Mouse (Mus musculus) stomach, postnatal 0 days (tissue): ENCODE results near the gene Rab43. TPM values are rescaled to one million over a fixed set of nuclear protein-coding genes. Genes with fewer than 3 reads are reported as not detected.
A peak's percentile ranks its signal among the peaks of the same experiment; 100 is the strongest.

Experiments
- ATAC-seq: fragments of 200-750 bp; cut with Nextera tagmentation; 2 replicates; pipeline ENCODE4 v1.8.0; 2017; ENCODE audit not compliant: low FRiP score, low TSS enrichment
- DNase-seq: peaks from one replicate; pipeline ENCODE4 v3.0.0-alpha.2; 2016; ENCODE audit warnings: low spot score
- H3K27ac ChIP-seq: fragments of 300-500 bp; sonication (generic); replicated peaks from 2 replicates; pipeline ENCODE4 v1.5.1; 2014; ENCODE audit warnings: mild to moderate bottlenecking, control low read depth
- H3K27me3 ChIP-seq: fragments of 300-500 bp; sonication (generic); 2 replicates; pipeline ENCODE4 v1.6.1; 2014; ENCODE audit warnings: low read length; ENCODE audit not compliant: control insufficient read depth, insufficient read depth
- H3K36me3 ChIP-seq: fragments of 300-500 bp; sonication (generic); 2 replicates; pipeline ENCODE4 v1.6.1; 2014; ENCODE audit warnings: low read length, mixed read lengths; ENCODE audit not compliant: control insufficient read depth, insufficient read depth
- H3K4me1 ChIP-seq: fragments of 300-500 bp; sonication (generic); replicated peaks from 2 replicates; pipeline ENCODE4 v1.6.1; 2014; ENCODE audit warnings: antibody characterized with exemption; ENCODE audit not compliant: control insufficient read depth, insufficient read depth
- H3K4me2 ChIP-seq: fragments of 300-500 bp; sonication (generic); replicated peaks from 2 replicates; pipeline ENCODE4 v1.6.1; 2014; ENCODE audit warnings: low read depth, mild to moderate bottlenecking, control low read depth, moderate library complexity
- H3K4me3 ChIP-seq: fragments of 300-500 bp; sonication (generic); 2 replicates; pipeline ENCODE4 v1.5.1; 2014; ENCODE audit warnings: low read depth, low read length, control low read depth
- H3K9ac ChIP-seq: fragments of 300-500 bp; sonication (generic); 2 replicates; pipeline ENCODE4 v1.6.1; 2014; ENCODE audit warnings: mild to moderate bottlenecking, low read length, control low read depth, mixed read lengths
- H3K9me3 ChIP-seq: fragments of 300-500 bp; sonication (generic); 2 replicates; pipeline ENCODE4 v1.6.1; 2016; ENCODE audit warnings: low read length; ENCODE audit not compliant: control insufficient read depth
- CTCF ChIP-seq: IDR thresholded peaks from 2 replicates; pipeline ENCODE4 v1.5.1; 2016; ENCODE audit warnings: antibody characterized with exemption, low read depth, mild to moderate bottlenecking, moderate library complexity
- EP300 ChIP-seq: optimal IDR thresholded peaks from 2 replicates; pipeline ENCODE3; 2016; ENCODE audit warnings: antibody characterized with exemption
- WGBS: fragments of 180-500 bp; shearing (Covaris S2); extraction: QIAGEN DNeasy Blood & Tissue Kit; methylation state at CpG from one replicate; pipeline ENCODE4 v1.1.7; 2014; 5-methylcytosine and 5-hydroxymethylcytosine counted together
- polyA plus RNA-seq: library from polyadenylated mRNA; unstranded; fragments of >200 nt; fragmentation: Nextera tagmentation; extraction: Ambion mirVana; gene quantifications from 2 replicates; pipeline ENCODE4 v1.2.1, GENCODE M21; 2015

The Rab43 gene
- polyA plus RNA-seq, 1 experiment from 2014 or later, result 12.6 TPM

DNA sequence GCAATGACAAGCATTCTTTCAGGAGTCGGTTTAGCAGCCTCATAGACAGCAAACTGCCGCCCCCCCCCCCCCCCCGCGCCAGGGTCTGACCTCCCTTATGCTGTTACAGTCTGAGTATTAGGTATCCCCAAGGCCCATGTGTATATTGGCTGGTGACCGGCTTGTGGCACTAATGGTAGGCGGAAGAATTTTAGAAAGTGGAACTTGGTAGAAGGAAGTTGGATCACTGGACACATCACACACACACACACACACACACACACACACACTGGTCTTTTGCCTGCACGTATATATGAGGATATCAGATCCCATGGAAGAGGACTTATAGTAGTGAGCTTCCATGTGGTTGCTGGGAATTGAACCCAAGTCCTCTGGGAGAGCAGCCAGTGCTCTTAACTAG, 9.5 kb downstream of the Rab43 start:
- DNase-seq (no peak), ATAC-seq (no peak)
- Histone ChIP-seq H3K4me2 (no peak overlapping the region), H3K36me3 (no peaks in the 10 kb centered on the region), H3K4me3 (no peak overlapping the region), H3K4me1 (no peaks in the 10 kb centered on the region), H3K27me3 (no peaks in the 10 kb centered on the region), H3K9ac (no peak overlapping the region), H3K27ac (no peak overlapping the region), H3K9me3 (no peaks in the 10 kb centered on the region)
- TF ChIP-seq EP300, result no peak
- no peak for TF ChIP-seq CTCF
- WGBS, result 85% methylated on average over 4 of the region's 7 CpGs

DNA sequence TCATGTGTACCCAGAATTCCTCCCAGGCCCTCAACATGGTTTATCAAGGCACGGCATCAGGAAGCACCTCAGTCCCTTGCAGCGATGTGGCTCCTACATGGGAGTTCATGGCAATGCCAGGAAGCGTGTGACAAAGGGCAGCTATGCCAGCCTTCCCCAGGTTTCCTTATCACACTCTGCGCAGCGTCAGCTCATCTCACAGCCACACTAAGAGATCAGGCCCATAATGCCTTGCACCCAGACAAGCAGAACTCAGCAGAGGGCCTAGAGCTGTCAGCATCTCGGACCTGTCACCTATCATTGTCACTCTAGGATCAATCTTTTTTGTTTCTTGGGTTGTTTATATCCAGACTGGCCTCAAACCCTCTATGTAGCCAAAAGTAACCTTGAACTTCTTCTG, 12.4 kb downstream of the Rab43 start:
- TF ChIP-seq CTCF, result no peak
- 86% methylated on average over 6 of the region's 6 CpGs for WGBS
- ATAC-seq (no peak), DNase-seq (no peak)
- Histone ChIP-seq H3K27ac (no peak overlapping the region), H3K9me3 (no peaks in the 10 kb centered on the region), H3K36me3 (no peaks in the 10 kb centered on the region), H3K27me3 (no peaks in the 10 kb centered on the region), H3K9ac (no peak overlapping the region), H3K4me3 (no peak overlapping the region), H3K4me1 (no peaks in the 10 kb centered on the region), H3K4me2 (no peak overlapping the region)

DNA sequence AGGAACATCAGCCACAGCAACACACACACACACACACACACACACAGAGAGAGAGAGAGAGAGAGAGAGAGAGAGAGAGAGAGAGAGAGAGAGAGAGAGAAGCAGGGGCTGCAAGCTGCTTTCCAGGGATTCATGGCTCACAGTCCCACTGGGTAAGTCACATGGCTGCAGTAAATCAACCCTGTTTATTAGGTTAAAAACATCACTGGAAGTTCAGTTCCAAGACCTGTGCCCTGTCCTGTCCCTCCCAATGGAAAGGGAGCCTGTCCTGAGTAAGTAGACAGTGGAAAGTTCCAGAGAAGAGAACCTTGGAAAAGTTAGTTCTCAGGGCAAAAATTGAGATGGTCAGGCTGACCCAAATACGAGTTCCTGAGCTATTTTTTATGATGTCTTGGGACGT, 14.6 kb downstream of the Rab43 start:
- no peak overlapping the region for H3K9ac ChIP-seq
- H3K36me3 ChIP-seq, result no peaks in the 10 kb centered on the region
- ATAC-seq (no peak), DNase-seq (no peak)
- no peak overlapping the region for H3K4me3 ChIP-seq
- H3K4me1 ChIP-seq, result no peaks in the 10 kb centered on the region
- no peaks in the 10 kb centered on the region for H3K9me3 ChIP-seq
- no peak overlapping the region for H3K4me2 ChIP-seq
- no peaks in the 10 kb centered on the region for H3K27me3 ChIP-seq
- no peak overlapping the region for H3K27ac ChIP-seq
- 28% methylated on average over 2 of the region's 2 CpGs for WGBS
- TF ChIP-seq EP300, result no peak
- TF ChIP-seq CTCF, result no peak

DNA sequence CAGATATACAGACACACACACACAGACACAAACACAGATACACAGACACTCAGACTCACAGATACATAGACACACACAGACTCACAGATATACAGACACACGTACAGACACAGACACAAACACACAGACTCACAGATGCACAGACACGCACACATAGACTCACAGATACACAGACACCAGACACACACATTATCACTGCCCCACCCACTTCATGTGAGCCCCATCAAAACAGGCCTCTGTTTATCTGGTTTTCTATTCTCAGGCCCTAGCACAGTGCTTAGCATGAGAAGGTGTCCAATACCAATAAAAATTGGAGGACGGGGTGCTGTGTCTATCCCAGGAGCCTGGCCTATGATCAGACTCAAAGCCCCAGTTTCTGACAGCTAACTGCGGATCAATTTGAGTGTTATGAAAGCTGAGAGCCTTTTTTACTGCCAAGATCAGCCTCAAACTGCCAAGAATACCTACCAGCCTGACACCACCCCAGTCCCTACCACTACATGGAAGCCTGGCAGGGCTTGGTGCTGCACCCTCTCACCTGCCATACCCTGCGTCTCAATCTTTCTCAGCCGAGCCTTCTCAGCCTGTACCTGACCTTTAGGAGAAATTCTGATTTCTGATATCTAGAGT, 15.6 kb downstream of the Rab43 start:
- TF ChIP-seq CTCF, result no peak
- TF ChIP-seq EP300, result no peak
- Histone ChIP-seq H3K4me3 (no peak overlapping the region), H3K4me2 (no peak overlapping the region), H3K9me3 (no peaks in the 10 kb centered on the region), H3K9ac (no peak overlapping the region), H3K4me1 (no peaks in the 10 kb centered on the region), H3K36me3 (no peaks in the 10 kb centered on the region), H3K27me3 (no peaks in the 10 kb centered on the region), H3K27ac (no peak overlapping the region)
- WGBS, result 86% methylated on average over 6 of the region's 6 CpGs
- ATAC-seq (no peak), DNase-seq (peak; percentile 9)

DNA sequence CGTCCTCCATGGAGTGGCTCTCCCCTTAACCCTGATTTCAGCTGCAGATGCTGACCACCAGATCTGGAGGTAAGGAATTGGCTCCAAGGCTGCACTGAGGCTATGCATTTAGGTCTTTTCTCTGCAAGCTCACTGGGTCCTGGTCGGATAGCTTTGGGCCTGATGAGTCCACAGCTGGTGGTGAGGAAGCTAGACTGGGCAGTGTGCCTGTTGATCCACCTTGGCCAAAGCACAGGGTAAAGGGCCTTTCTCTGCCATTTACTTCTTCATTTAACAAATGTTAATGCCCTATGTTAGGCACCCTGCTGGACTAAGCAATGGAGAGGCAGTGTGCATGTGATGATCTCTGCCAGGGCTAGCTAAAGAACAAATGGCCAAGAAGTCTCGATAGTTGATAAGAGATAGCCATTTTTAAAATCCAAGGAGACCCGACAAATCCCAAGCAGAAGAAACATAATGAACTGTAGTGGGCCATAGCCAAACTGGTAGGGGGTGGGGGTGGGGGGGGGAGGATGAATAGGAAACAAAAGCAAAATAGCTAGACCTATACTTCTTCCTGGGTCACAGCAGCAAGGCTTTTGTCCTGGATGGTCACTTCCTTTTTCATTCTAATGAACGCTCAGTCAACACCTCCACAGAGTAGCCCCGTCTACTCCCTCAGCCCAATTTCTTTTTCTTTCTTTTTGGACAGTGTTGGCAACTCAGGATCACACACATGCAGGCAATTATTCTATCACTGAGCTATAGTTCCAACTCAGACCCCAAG, 16.4 kb downstream of the Rab43 start:
- TF ChIP-seq CTCF (no peak), EP300 (no peak)
- Histone ChIP-seq H3K9me3 (no peaks in the 10 kb centered on the region), H3K9ac (no peak overlapping the region), H3K27me3 (no peaks in the 10 kb centered on the region), H3K36me3 (no peaks in the 10 kb centered on the region), H3K4me2 (no peak overlapping the region), H3K4me3 (no peak overlapping the region), H3K27ac (no peak overlapping the region), H3K4me1 (no peaks in the 10 kb centered on the region)
- ATAC-seq (no peak), DNase-seq (no peak)
- 76% methylated on average over 6 of the region's 6 CpGs for WGBS

DNA sequence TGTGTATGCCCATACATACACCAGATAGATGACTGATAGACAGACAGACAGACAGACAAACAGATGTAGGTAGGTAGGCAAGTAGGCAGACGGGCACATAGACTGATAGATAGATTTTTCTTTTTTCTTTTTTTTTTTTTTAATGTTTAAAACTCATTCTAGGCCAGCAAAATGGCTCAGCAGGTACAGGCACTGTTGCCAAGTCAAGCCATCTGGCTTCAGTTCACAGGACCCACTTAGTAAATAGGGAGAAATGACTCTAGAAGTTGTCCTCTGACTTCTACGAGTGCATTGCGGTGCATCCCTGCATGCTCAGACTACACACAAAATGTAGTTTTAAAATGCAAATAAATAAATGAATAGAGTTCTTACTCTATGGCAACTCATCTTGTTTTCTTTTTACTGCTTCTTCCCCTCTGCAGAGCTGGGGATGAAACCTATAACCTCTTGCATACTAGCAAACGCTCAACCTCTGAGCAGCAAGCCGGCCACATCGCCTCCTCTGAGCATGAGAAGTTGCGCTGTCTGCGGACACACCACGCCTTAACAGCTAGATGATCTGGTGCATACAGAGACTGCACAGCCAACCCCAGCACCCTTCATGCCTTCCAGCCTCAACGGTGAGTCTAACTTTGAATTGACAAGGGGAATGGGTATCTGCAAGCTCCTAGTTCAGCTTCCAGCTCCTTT, 18.0 kb downstream of the Rab43 start:
- TF ChIP-seq EP300, result no peak
- TF ChIP-seq CTCF, result no peak
- DNase-seq (peak; percentile 11), ATAC-seq (no peak)
- H3K9me3 ChIP-seq, result no peaks in the 10 kb centered on the region
- no peak overlapping the region for H3K4me3 ChIP-seq
- no peaks in the 10 kb centered on the region for H3K27me3 ChIP-seq
- H3K27ac ChIP-seq, result no peak overlapping the region
- H3K4me1 ChIP-seq, result peaks cover 2% of the 10 kb centered on the region; the same call in 1 of the 2 replicates
- WGBS, result 89% methylated on average over 10 of the region's 10 CpGs
- no peaks in the 10 kb centered on the region for H3K36me3 ChIP-seq
- no peak overlapping the region for H3K4me2 ChIP-seq
- no peak overlapping the region for H3K9ac ChIP-seq
